Mouse (Mus musculus): ENCODE data around the gene Atxn10. TPM values are rescaled to one million over a fixed set of nuclear protein-coding genes. Genes with fewer than 3 reads are reported as not detected.

The Atxn10 gene
- polyA plus RNA-seq, 1 experiment from 2014 or later = 286 TPM

GRCm38 (mm10) chr15:85364366-85364765 is 28.3 kb downstream of the Atxn10 start:
- Histone ChIP-seq H3K27me3 (no peaks in the 10 kb centered on the region), H3K4me1 (0 out of 2 replicates have a peak, but pooled peaks cover 3% of the 10 kb centered on the region), H3K9me3 (no peaks in the 10 kb centered on the region), H3K4me2 (no peak overlapping the region), H3K4me3 (no peak overlapping the region), H3K36me3 (peaks cover 69% of the 10 kb centered on the region), H3K27ac (no peak overlapping the region), H3K9ac (no peak overlapping the region)
- no peak for ATAC-seq (ENCODE audit: insufficient number of reproducible peaks, low FRiP score, low TSS enrichment, low read depth)
- WGBS = 70% methylated on average over 3 of the region's 3 CpGs

- WGBS = 74% methylated on average over 5 of the region's 5 CpGs
- no peaks in the 10 kb centered on the region for H3K9me3 ChIP-seq
Measured at GRCm38 (mm10) chr15:85366938-85367337, 30.9 kb downstream of the Atxn10 start.

GRCm38 (mm10) chr15:85369765-85370164 is 33.7 kb downstream of the Atxn10 start:
- ATAC-seq (ENCODE audit: insufficient number of reproducible peaks, low FRiP score, low TSS enrichment, low read depth) = no peak

More at GRCm38 (mm10) chr15:85366938-85367337, 30.9 kb downstream of the Atxn10 start:
- no peak for ATAC-seq (ENCODE audit: insufficient number of reproducible peaks, low FRiP score, low TSS enrichment, low read depth)
- peaks cover 51% of the 10 kb centered on the region for H3K36me3 ChIP-seq
- H3K27me3 ChIP-seq = no peaks in the 10 kb centered on the region
- H3K4me3 ChIP-seq = no peak overlapping the region
- no peak overlapping the region for H3K27ac ChIP-seq
- H3K4me2 ChIP-seq = no peak overlapping the region
- no peaks in the 10 kb centered on the region for H3K4me1 ChIP-seq
- no peak overlapping the region for H3K9ac ChIP-seq

GRCm38 (mm10) chr15:85373125-85373524 is 37.1 kb downstream of the Atxn10 start:
- H3K4me3 ChIP-seq = no peak overlapping the region
- no peaks in the 10 kb centered on the region for H3K4me1 ChIP-seq
- H3K27ac ChIP-seq = no peak overlapping the region
- no peak for ATAC-seq (ENCODE audit: insufficient number of reproducible peaks, low FRiP score, low TSS enrichment, low read depth)
- peaks cover 27% of the 10 kb centered on the region for H3K36me3 ChIP-seq
- H3K9ac ChIP-seq = no peak overlapping the region
- H3K27me3 ChIP-seq = no peaks in the 10 kb centered on the region
- no peak overlapping the region for H3K4me2 ChIP-seq
- no peaks in the 10 kb centered on the region for H3K9me3 ChIP-seq

More at GRCm38 (mm10) chr15:85369765-85370164, 33.7 kb downstream of the Atxn10 start:
- H3K27ac ChIP-seq = no peak overlapping the region
- H3K9ac ChIP-seq = no peak overlapping the region
- no peak overlapping the region for H3K4me2 ChIP-seq
- H3K4me3 ChIP-seq = no peak overlapping the region
- WGBS = 46% methylated on average over 3 of the region's 3 CpGs
- H3K27me3 ChIP-seq = no peaks in the 10 kb centered on the region
- no peaks in the 10 kb centered on the region for H3K4me1 ChIP-seq
- H3K36me3 ChIP-seq = peaks cover 25% of the 10 kb centered on the region
- H3K9me3 ChIP-seq = no peaks in the 10 kb centered on the region

- ATAC-seq (ENCODE audit: insufficient number of reproducible peaks, low FRiP score, low TSS enrichment, low read depth) = no peak
- Histone ChIP-seq H3K4me1 (no peaks in the 10 kb centered on the region), H3K9ac (no peak overlapping the region), H3K4me2 (no peak overlapping the region), H3K27me3 (no peaks in the 10 kb centered on the region), H3K9me3 (no peaks in the 10 kb centered on the region), H3K27ac (no peak overlapping the region), H3K4me3 (no peak overlapping the region), H3K36me3 (peaks cover 56% of the 10 kb centered on the region)
- WGBS = 77% methylated on average over 9 of the region's 9 CpGs
Measured at GRCm38 (mm10) chr15:85383477-85383876, 47.4 kb downstream of the Atxn10 start.

GRCm38 (mm10) chr15:85388696-85389095 is 52.7 kb downstream of the Atxn10 start:
- Histone ChIP-seq H3K9ac (no peak overlapping the region), H3K27me3 (no peaks in the 10 kb centered on the region), H3K4me1 (no peaks in the 10 kb centered on the region), H3K4me2 (no peak overlapping the region), H3K36me3 (peaks cover 60% of the 10 kb centered on the region), H3K27ac (no peak overlapping the region), H3K9me3 (no peaks in the 10 kb centered on the region), H3K4me3 (no peak overlapping the region)
- WGBS = 86% methylated on average over 3 of the region's 3 CpGs
- ATAC-seq (ENCODE audit: insufficient number of reproducible peaks, low FRiP score, low TSS enrichment, low read depth) = no peak

- Histone ChIP-seq H3K36me3 (peaks cover 49% of the 10 kb centered on the region), H3K27ac (no peak overlapping the region), H3K9me3 (no peaks in the 10 kb centered on the region), H3K27me3 (no peaks in the 10 kb centered on the region), H3K4me3 (no peak overlapping the region), H3K9ac (no peak overlapping the region), H3K4me2 (no peak overlapping the region), H3K4me1 (no peaks in the 10 kb centered on the region)
- ATAC-seq (ENCODE audit: insufficient number of reproducible peaks, low FRiP score, low TSS enrichment, low read depth) = no peak
- WGBS = 84% methylated on average over 4 of the region's 4 CpGs
Measured at GRCm38 (mm10) chr15:85389915-85390314, 53.9 kb downstream of the Atxn10 start.

- Histone ChIP-seq H3K27me3 (no peaks in the 10 kb centered on the region), H3K9ac (no peak overlapping the region), H3K9me3 (no peaks in the 10 kb centered on the region), H3K36me3 (peaks cover 42% of the 10 kb centered on the region), H3K4me3 (no peak overlapping the region), H3K27ac (no peak overlapping the region), H3K4me2 (no peak overlapping the region), H3K4me1 (no peaks in the 10 kb centered on the region)
- ATAC-seq (ENCODE audit: insufficient number of reproducible peaks, low FRiP score, low TSS enrichment, low read depth) = no peak
- 87% methylated on average over 9 of the region's 9 CpGs for WGBS
Measured at GRCm38 (mm10) chr15:85395360-85395759, 59.3 kb downstream of the Atxn10 start.

GRCm38 (mm10) chr15:85401926-85402325 is 65.9 kb downstream of the Atxn10 start:
- no peak overlapping the region for H3K4me2 ChIP-seq
- no peaks in the 10 kb centered on the region for H3K27me3 ChIP-seq
- no peak overlapping the region for H3K9ac ChIP-seq
- no peak for ATAC-seq (ENCODE audit: insufficient number of reproducible peaks, low FRiP score, low TSS enrichment, low read depth)
- WGBS = 58% methylated on average over 7 of the region's 7 CpGs
- H3K4me3 ChIP-seq = no peak overlapping the region
- 0 out of 2 replicates have a peak, but pooled peaks cover 5% of the 10 kb centered on the region for H3K4me1 ChIP-seq
- H3K27ac ChIP-seq = peak overlapping the region; percentile 47
- H3K36me3 ChIP-seq = peaks cover 13% of the 10 kb centered on the region
- H3K9me3 ChIP-seq = no peaks in the 10 kb centered on the region

GRCm38 (mm10) chr15:85403256-85403731 is 67.2 kb downstream of the Atxn10 start:
- Histone ChIP-seq H3K27me3 (no peaks in the 10 kb centered on the region), H3K36me3 (peaks cover 7% of the 10 kb centered on the region; the same call in 1 of the 2 replicates), H3K4me3 (no peak overlapping the region), H3K9me3 (no peaks in the 10 kb centered on the region), H3K4me2 (no peak overlapping the region), H3K9ac (no peak overlapping the region), H3K27ac (peak overlapping the region; percentile 12; the same call in 1 of the 2 replicates), H3K4me1 (0 out of 2 replicates have a peak, but pooled peaks cover 9% of the 10 kb centered on the region)
- WGBS = 70% methylated on average over 4 of the region's 4 CpGs
- peak; percentile 52; the same call in 1 of the 2 replicates for ATAC-seq (ENCODE audit: insufficient number of reproducible peaks, low FRiP score, low TSS enrichment, low read depth)

- Histone ChIP-seq H3K9me3 (no peaks in the 10 kb centered on the region), H3K27me3 (no peaks in the 10 kb centered on the region), H3K36me3 (peaks cover 7% of the 10 kb centered on the region; the same call in 1 of the 2 replicates), H3K4me1 (peaks cover 16% of the 10 kb centered on the region; the same call in 1 of the 2 replicates), H3K4me3 (no peak overlapping the region), H3K27ac (no peak overlapping the region), H3K4me2 (no peak overlapping the region), H3K9ac (no peak overlapping the region)
- ATAC-seq (ENCODE audit: insufficient number of reproducible peaks, low FRiP score, low TSS enrichment, low read depth) = no peak
- 80% methylated on average over 4 of the region's 4 CpGs for WGBS
Measured at GRCm38 (mm10) chr15:85404739-85405138, 68.7 kb downstream of the Atxn10 start.

GRCm38 (mm10) chr15:85405567-85405966 is 69.5 kb downstream of the Atxn10 start:
- 92% methylated on average over 3 of the region's 3 CpGs for WGBS
- H3K36me3 ChIP-seq = peaks cover 7% of the 10 kb centered on the region; the same call in 1 of the 2 replicates

More at GRCm38 (mm10) chr15:85405567-85405966, 69.5 kb downstream of the Atxn10 start:
- Histone ChIP-seq H3K27me3 (no peaks in the 10 kb centered on the region), H3K27ac (no peak overlapping the region), H3K4me1 (peaks cover 21% of the 10 kb centered on the region; the same call in 1 of the 2 replicates), H3K4me3 (no peak overlapping the region), H3K9ac (no peak overlapping the region), H3K4me2 (no peak overlapping the region), H3K9me3 (no peaks in the 10 kb centered on the region)
- no peak for ATAC-seq (ENCODE audit: insufficient number of reproducible peaks, low FRiP score, low TSS enrichment, low read depth)
